Mouse (Mus musculus): ENCODE measurements at regions not wholly inside any gene's neighbourhood (a gene's known extent, or its start where the extent isn't known, plus 50 kb on each side); places are given as distances from the start of the nearest gene placed in this dataset.
A peak's percentile ranks its signal among the peaks of the same experiment; 100 is the strongest.

- Histone ChIP-seq H3K27ac (ENCODE audit: insufficient read depth, low read length) (no peak overlapping the region), H3K4me1 (ENCODE audit: control insufficient read depth, insufficient read depth, low read length) (no peaks in the 10 kb centered on the region), H3K27me3 (ENCODE audit: control insufficient read depth, insufficient read depth, low read length) (no peaks in the 10 kb centered on the region), H3K4me3 (replicated peaks; ENCODE audit: insufficient read depth, low read depth, low read length) (no peak overlapping the region)
- WGBS: 50% methylated on average over 8 of the region's 8 CpGs
- DNase-seq: no peak
- TF ChIP-seq CTCF (IDR thresholded peaks at IDR 0.05; ENCODE audit: borderline replicate concordance, insufficient read depth, low read depth, low read length): no peak
- no peak for TF ChIP-seq POLR2A (IDR thresholded peaks at IDR 0.05; ENCODE audit: borderline replicate concordance, insufficient read depth, low read length)
Measured at GRCm38 (mm10) chr10:91613794-91614479, 432.8 kb upstream of the Tmpo start.

- no peaks in the 10 kb centered on the region for H3K27me3 ChIP-seq (ENCODE audit: control insufficient read depth, insufficient read depth, low read length)
- 84% methylated on average over 4 of the region's 4 CpGs for WGBS
- DNase-seq: no peak
- no peak overlapping the region for H3K27ac ChIP-seq (ENCODE audit: insufficient read depth, low read length)
- no peaks in the 10 kb centered on the region for H3K4me1 ChIP-seq (ENCODE audit: control insufficient read depth, insufficient read depth, low read length)
- TF ChIP-seq POLR2A (IDR thresholded peaks at IDR 0.05; ENCODE audit: borderline replicate concordance, insufficient read depth, low read length) (no peak), CTCF (IDR thresholded peaks at IDR 0.05; ENCODE audit: borderline replicate concordance, insufficient read depth, low read depth, low read length) (no peak)
- H3K4me3 ChIP-seq (replicated peaks; ENCODE audit: insufficient read depth, low read depth, low read length): no peak overlapping the region
Measured at GRCm38 (mm10) chr10:91612052-91612451, 430.9 kb upstream of the Tmpo start.

DNA sequence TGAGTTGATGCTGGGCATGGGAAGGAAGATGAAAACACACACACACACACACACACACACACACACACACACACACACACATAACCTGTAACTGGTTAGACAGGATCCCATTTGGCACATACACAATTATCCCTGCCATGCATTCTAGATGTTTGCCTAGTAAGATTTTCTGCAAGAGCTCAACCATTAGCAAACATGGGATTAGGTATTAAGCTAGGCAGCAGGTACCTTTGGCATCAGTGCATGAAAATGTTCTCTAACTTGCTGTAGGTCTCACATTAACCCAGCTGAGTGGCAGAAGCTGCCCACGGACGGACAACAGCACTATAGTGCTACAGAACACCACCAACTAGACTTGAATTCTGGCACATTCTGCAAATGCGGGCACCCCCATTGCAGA, 413.8 kb upstream of the Tmpo start:
- TF ChIP-seq CTCF (IDR thresholded peaks at IDR 0.05; ENCODE audit: borderline replicate concordance, insufficient read depth, low read depth, low read length) (no peak), POLR2A (IDR thresholded peaks at IDR 0.05; ENCODE audit: borderline replicate concordance, insufficient read depth, low read length) (no peak)
- DNase-seq: no peak
- 96% methylated on average over 3 of the region's 3 CpGs for WGBS
- H3K4me3 ChIP-seq (replicated peaks; ENCODE audit: insufficient read depth, low read depth, low read length): no peak overlapping the region
- peaks cover 6% of the 10 kb centered on the region; the same call in 1 of the 2 replicates for H3K4me1 ChIP-seq (ENCODE audit: control insufficient read depth, insufficient read depth, low read length)
- no peak overlapping the region for H3K27ac ChIP-seq (ENCODE audit: insufficient read depth, low read length)
- no peaks in the 10 kb centered on the region for H3K27me3 ChIP-seq (ENCODE audit: control insufficient read depth, insufficient read depth, low read length)

- no peak overlapping the region for H3K4me3 ChIP-seq (replicated peaks; ENCODE audit: insufficient read depth, low read depth, low read length)
- TF ChIP-seq POLR2A (IDR thresholded peaks at IDR 0.05; ENCODE audit: borderline replicate concordance, insufficient read depth, low read length): no peak
- TF ChIP-seq CTCF (IDR thresholded peaks at IDR 0.05; ENCODE audit: borderline replicate concordance, insufficient read depth, low read depth, low read length): no peak
- no peak overlapping the region for H3K27ac ChIP-seq (ENCODE audit: insufficient read depth, low read length)
- 93% methylated on average over 2 of the region's 2 CpGs for WGBS
- H3K27me3 ChIP-seq (ENCODE audit: control insufficient read depth, insufficient read depth, low read length): no peaks in the 10 kb centered on the region
- DNase-seq: no peak
- H3K4me1 ChIP-seq (ENCODE audit: control insufficient read depth, insufficient read depth, low read length): peaks cover 6% of the 10 kb centered on the region; the same call in 1 of the 2 replicates
Measured at GRCm38 (mm10) chr10:91593378-91593777, 412.3 kb upstream of the Tmpo start.

DNA sequence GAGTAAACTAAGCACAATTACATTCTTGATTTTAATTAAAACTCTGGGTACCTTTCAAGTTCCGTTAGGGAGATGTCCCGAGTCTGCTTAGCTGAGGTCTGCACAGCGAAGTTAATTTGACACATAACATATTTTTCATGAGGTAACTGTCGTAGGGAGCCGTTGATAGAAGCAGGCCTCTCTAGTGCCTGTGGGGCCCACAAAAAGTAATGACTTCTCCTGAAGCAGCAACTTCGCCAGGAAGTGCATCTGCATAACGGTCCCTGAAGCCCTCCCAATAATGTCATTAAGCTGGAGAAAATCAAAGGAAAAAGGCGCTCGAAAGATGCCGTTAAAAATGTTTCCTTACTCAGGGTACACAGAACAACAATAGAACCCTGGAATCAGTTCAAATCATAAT, 410.7 kb upstream of the Tmpo start:
- Histone ChIP-seq H3K4me1 (ENCODE audit: control insufficient read depth, insufficient read depth, low read length) (peaks cover 6% of the 10 kb centered on the region; the same call in 1 of the 2 replicates), H3K27me3 (ENCODE audit: control insufficient read depth, insufficient read depth, low read length) (no peaks in the 10 kb centered on the region), H3K4me3 (replicated peaks; ENCODE audit: insufficient read depth, low read depth, low read length) (no peak overlapping the region), H3K27ac (ENCODE audit: insufficient read depth, low read length) (no peak overlapping the region)
- WGBS: 78% methylated on average over 10 of the region's 10 CpGs
- TF ChIP-seq CTCF (IDR thresholded peaks at IDR 0.05; ENCODE audit: borderline replicate concordance, insufficient read depth, low read depth, low read length): no peak
- TF ChIP-seq POLR2A (IDR thresholded peaks at IDR 0.05; ENCODE audit: borderline replicate concordance, insufficient read depth, low read length): no peak
- no peak for DNase-seq

GRCm38 (mm10) chr10:91591398-91591811, 410.3 kb upstream of the Tmpo start:
- WGBS: 10% methylated on average over 3 of the region's 3 CpGs
- DNase-seq: peak; percentile 36 to 79
- H3K27ac ChIP-seq (ENCODE audit: insufficient read depth, low read length): no peak overlapping the region

DNA sequence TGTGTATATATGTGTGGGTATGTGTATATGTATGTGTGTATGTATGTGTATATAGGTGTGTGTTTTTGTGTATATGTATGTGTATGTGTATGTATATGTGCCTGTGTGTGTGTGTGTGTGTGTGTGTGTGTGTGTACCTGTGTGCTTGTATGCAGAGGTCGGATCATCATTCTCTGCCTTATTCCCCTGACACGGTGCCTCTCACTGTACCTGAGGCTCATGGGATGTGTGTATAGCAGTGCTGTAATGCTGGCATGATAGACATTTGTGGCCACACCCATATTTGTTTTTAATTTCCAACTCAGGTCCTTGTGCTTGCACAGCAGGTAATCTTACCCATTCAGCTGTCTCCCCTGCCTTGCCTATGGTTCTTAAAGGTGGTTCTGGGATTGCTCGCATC, 402.1 kb upstream of the Tmpo start:
- no peaks in the 10 kb centered on the region; the same call in 1 of the 2 replicates for H3K27me3 ChIP-seq (ENCODE audit: control insufficient read depth, insufficient read depth, low read length)
- H3K4me1 ChIP-seq (ENCODE audit: control insufficient read depth, insufficient read depth, low read length): no peaks in the 10 kb centered on the region
- no peak for TF ChIP-seq CTCF (IDR thresholded peaks at IDR 0.05; ENCODE audit: borderline replicate concordance, insufficient read depth, low read depth, low read length)
- no peak for TF ChIP-seq POLR2A (IDR thresholded peaks at IDR 0.05; ENCODE audit: borderline replicate concordance, insufficient read depth, low read length)
- no peak overlapping the region for H3K27ac ChIP-seq (ENCODE audit: insufficient read depth, low read length)
- WGBS: 97% methylated on average over 3 of the region's 3 CpGs
- H3K4me3 ChIP-seq (replicated peaks; ENCODE audit: insufficient read depth, low read depth, low read length): no peak overlapping the region
- no peak for DNase-seq

More at GRCm38 (mm10) chr10:91591398-91591811, 410.3 kb upstream of the Tmpo start:
- no peak overlapping the region for H3K4me3 ChIP-seq (replicated peaks; ENCODE audit: insufficient read depth, low read depth, low read length)
- H3K4me1 ChIP-seq (ENCODE audit: control insufficient read depth, insufficient read depth, low read length): peaks cover 6% of the 10 kb centered on the region; the same call in 1 of the 2 replicates
- H3K27me3 ChIP-seq (ENCODE audit: control insufficient read depth, insufficient read depth, low read length): no peaks in the 10 kb centered on the region
- TF ChIP-seq POLR2A (IDR thresholded peaks at IDR 0.05; ENCODE audit: borderline replicate concordance, insufficient read depth, low read length) (no peak), CTCF (IDR thresholded peaks at IDR 0.05; ENCODE audit: borderline replicate concordance, insufficient read depth, low read depth, low read length) (peak; percentile 10; the same call in 1 of the 2 replicates)

- WGBS: 33% methylated on average over 11 of the region's 11 CpGs
- no peak for DNase-seq
- no peaks in the 10 kb centered on the region; the same call in 1 of the 2 replicates for H3K27me3 ChIP-seq (ENCODE audit: control insufficient read depth, insufficient read depth, low read length)
- TF ChIP-seq CTCF (IDR thresholded peaks at IDR 0.05; ENCODE audit: borderline replicate concordance, insufficient read depth, low read depth, low read length) (no peak), POLR2A (IDR thresholded peaks at IDR 0.05; ENCODE audit: borderline replicate concordance, insufficient read depth, low read length) (no peak)
- no peak overlapping the region for H3K27ac ChIP-seq (ENCODE audit: insufficient read depth, low read length)
- H3K4me3 ChIP-seq (replicated peaks; ENCODE audit: insufficient read depth, low read depth, low read length): no peak overlapping the region
- no peaks in the 10 kb centered on the region for H3K4me1 ChIP-seq (ENCODE audit: control insufficient read depth, insufficient read depth, low read length)
Measured at GRCm38 (mm10) chr10:91580959-91581358, 399.8 kb upstream of the Tmpo start.
